Mouse (Mus musculus): ENCODE results near the gene Gm7247.
"Not testable (repeated sequence)": the region's sequence is repeated elsewhere in the genome, so short reads cannot be mapped to it uniquely, and the experiment has no call there.

Gm7247 gene

GRCm38 (mm10) chr14:51496955-51497354, 135.4 kb downstream of the Gm7247 start:
- no peak for DNase-seq (ENCODE audit: low spot score)

GRCm38 (mm10) chr14:51497958-51498357, 136.4 kb downstream of the Gm7247 start:
- no peak for DNase-seq (ENCODE audit: low spot score)

- no peak for DNase-seq (ENCODE audit: low spot score)
These were observed 138.2 kb downstream of the Gm7247 start for GRCm38 (mm10) chr14:51499707-51500275.

- no peak for DNase-seq (ENCODE audit: low spot score)
These were observed 138.9 kb downstream of the Gm7247 start for GRCm38 (mm10) chr14:51500461-51500860.

GRCm38 (mm10) chr14:51507416-51507815, 145.9 kb downstream of the Gm7247 start:
- no peak for DNase-seq (ENCODE audit: low spot score)

- DNase-seq (ENCODE audit: low spot score) = no peak
These were observed 190.9 kb downstream of the Gm7247 start, which contains the start of gene Gm5622 for GRCm38 (mm10) chr14:51552490-51552889. Gene Gm5622 (plus strand): TSS chr14:51552790.

GRCm38 (mm10) chr14:51573963-51574362, 212.4 kb downstream of the Gm7247 start, which contains the start of gene Gm17175:
Gene Gm17175 (minus strand): TSS chr14:51574063.
- DNase-seq (ENCODE audit: low spot score) = not testable (repeated sequence)

GRCm38 (mm10) chr14:51592039-51592438, 230.5 kb downstream of the Gm7247 start, which contains the start of gene Gm17174:
Gene Gm17174 (minus strand): TSS chr14:51592139.
- not testable (repeated sequence) for DNase-seq (ENCODE audit: low spot score)

- DNase-seq (ENCODE audit: low spot score) = no peak
These were observed 249.7 kb downstream of the Gm7247 start, which contains the start of gene Gm17078 for GRCm38 (mm10) chr14:51611210-51611609. Gene Gm17078 (minus strand): TSS chr14:51611310.

Data from testis, postnatal 10 days (tissue).